Mouse (Mus musculus) limb, embryonic 14.5 days (tissue): ENCODE results near the gene Olfr366. TPM values are rescaled to one million over a fixed set of nuclear protein-coding genes. Genes with fewer than 3 reads are reported as not detected.
"Not testable (repeated sequence)": the region's sequence is repeated elsewhere in the genome, so short reads cannot be mapped to it uniquely, and the experiment has no call there.

Experiments used
- ATAC-seq: fragments of 200-750 bp; cut with Nextera tagmentation; 2 replicates; pipeline ENCODE4 v1.8.0; 2017; ENCODE audit warnings: low read depth, moderate number of reproducible peaks, moderate TSS enrichment; ENCODE audit not compliant: low FRiP score
- DNase-seq: peaks from one replicate; pipeline ENCODE4 v3.0.0-alpha.2; 2015; ENCODE audit warnings: low spot score
- H3K27ac ChIP-seq: fragments of 300-500 bp; sonication (generic); replicated peaks from 2 replicates; pipeline ENCODE4 v1.5.1; 2014; ENCODE audit warnings: low read depth, mild to moderate bottlenecking, low read length, moderate library complexity, mixed read lengths
- H3K27me3 ChIP-seq: fragments of 300-500 bp; sonication (generic); 2 replicates; pipeline ENCODE4 v1.6.1; 2014; ENCODE audit warnings: low read length, mixed read lengths; ENCODE audit not compliant: control insufficient read depth, insufficient read depth
- H3K36me3 ChIP-seq: fragments of 300-500 bp; sonication (generic); 2 replicates; pipeline ENCODE4 v1.6.1; 2014; ENCODE audit warnings: mild to moderate bottlenecking, low read length, moderate library complexity, mixed read lengths; ENCODE audit not compliant: control insufficient read depth, insufficient read depth
- H3K4me1 ChIP-seq: fragments of 300-500 bp; sonication (generic); 2 replicates; pipeline ENCODE4 v1.6.1; 2014; ENCODE audit warnings: antibody characterized with exemption, low read length, mixed read lengths; ENCODE audit not compliant: control insufficient read depth, insufficient read depth
- H3K4me2 ChIP-seq: fragments of 300-500 bp; sonication (generic); replicated peaks from 2 replicates; pipeline ENCODE4 v1.6.1; 2014; ENCODE audit warnings: low read depth, mild to moderate bottlenecking, low read length, moderate library complexity; ENCODE audit not compliant: severe bottlenecking
- H3K4me3 ChIP-seq: fragments of 300-500 bp; sonication (generic); replicated peaks from 2 replicates; pipeline ENCODE4 v1.5.1; 2014; ENCODE audit warnings: low read length
- H3K9ac ChIP-seq: fragments of 300-500 bp; sonication (generic); 2 replicates; pipeline ENCODE4 v1.6.1; 2014; ENCODE audit warnings: mild to moderate bottlenecking, low read depth, low read length, moderate library complexity; ENCODE audit not compliant: severe bottlenecking
- H3K9me3 ChIP-seq: fragments of 300-500 bp; sonication (generic); 2 replicates; pipeline ENCODE4 v1.6.1; 2016; ENCODE audit warnings: low read length; ENCODE audit not compliant: control insufficient read depth
- POLR2A ChIP-seq: fragments of 200-500 bp; IDR thresholded peaks from 2 replicates; pipeline ENCODE4 v1.8.0; 2012; ENCODE audit warnings: inconsistent platforms, mild to moderate bottlenecking, moderate library complexity, borderline replicate concordance; ENCODE audit not compliant: insufficient read depth, insufficient read length; ENCODE audit errors: extremely low read depth
- WGBS: fragments of 180-500 bp; shearing (Covaris S2); extraction: QIAGEN DNeasy Blood & Tissue Kit; methylation state at CpG from one replicate; pipeline ENCODE4 v1.1.7; 2014; 5-methylcytosine and 5-hydroxymethylcytosine counted together
- polyA plus RNA-seq, 2 experiments: library from polyadenylated mRNA; depleted of rRNA in 1 of 2; stranded (reverse) in 1 of 2; unstranded in 1 of 2; fragments of >200 nt; fragmentation: Nextera tagmentation in 1 of 2; extraction: Ambion mirVana in 1 of 2; gene quantifications; 2 replicates each; pipeline versions ENCODE4 v1.2.1 to v1.2.3; 2012 to 2014

Gene Olfr366
- not detected in 2 replicates for polyA plus RNA-seq (2012; rRNA removed)
- not detected in 2 replicates for polyA plus RNA-seq (2014; fragmentation: Nextera tagmentation; extraction: Ambion mirVana)

DNA sequence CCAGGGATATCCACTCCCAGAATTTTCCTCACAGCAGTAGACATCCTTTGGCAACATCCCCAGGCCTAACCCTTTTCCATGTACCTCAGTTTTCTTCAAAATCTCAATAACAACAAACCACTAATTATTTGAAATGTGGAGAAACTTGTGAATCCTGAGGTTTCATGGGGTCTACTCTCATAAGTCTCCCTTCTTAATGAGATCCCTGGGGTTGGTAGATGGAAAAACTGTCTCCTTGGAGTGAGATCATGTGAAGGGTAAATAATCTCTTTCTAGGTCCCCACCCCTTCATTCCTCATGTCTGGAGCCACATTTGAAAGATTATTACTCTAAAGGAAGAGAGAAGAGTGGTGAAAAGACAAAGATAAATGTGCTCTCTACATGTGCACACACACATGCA, at the start of gene Olfr366:
Gene Olfr366 (plus strand): TSS at position 301 of the 400 bp plus-strand sequence.
- Histone ChIP-seq H3K27me3 (no peaks in the 10 kb centered on the region), H3K4me3 (no peak within 1 kb of the TSS), H3K9me3 (no peaks in the 10 kb centered on the region), H3K9ac (no peak within 1 kb of the TSS), H3K36me3 (no peaks in the 10 kb centered on the region), H3K27ac (no peak within 1 kb of the TSS), H3K4me1 (no peaks in the 10 kb centered on the region), H3K4me2 (no peak within 1 kb of the TSS)
- no peak for TF ChIP-seq POLR2A
- DNase-seq (no peak), ATAC-seq (no peak)

DNA sequence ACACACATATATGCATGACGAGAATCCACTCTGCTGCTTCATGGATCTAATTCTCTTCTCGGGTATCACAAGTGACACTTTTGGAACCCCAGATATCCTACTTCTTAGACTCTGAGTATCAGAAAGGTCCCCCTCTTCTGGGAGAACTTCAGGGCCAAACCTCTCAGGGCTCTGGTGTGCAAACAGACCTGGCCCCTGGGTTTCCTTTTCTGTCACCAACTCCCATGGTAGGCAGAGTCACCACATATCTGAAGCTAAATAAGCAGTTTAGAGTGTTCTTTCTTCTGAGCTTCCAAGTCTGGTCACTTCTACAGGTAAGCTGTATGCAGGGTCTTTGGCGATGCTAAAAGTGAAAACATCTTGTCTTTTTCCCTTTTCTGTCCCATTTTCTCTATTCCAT, 23.5 kb upstream of the Olfr366 start, which contains the start of gene Olfr365:
Gene Olfr365 (plus strand): TSS at position 301 of the 400 bp plus-strand sequence.
- Histone ChIP-seq H3K9me3 (no peaks in the 10 kb centered on the region), H3K36me3 (no peaks in the 10 kb centered on the region), H3K4me2 (no peak within 1 kb of the TSS), H3K4me1 (no peaks in the 10 kb centered on the region), H3K27ac (no peak within 1 kb of the TSS), H3K27me3 (no peaks in the 10 kb centered on the region), H3K9ac (no peak within 1 kb of the TSS), H3K4me3 (no peak within 1 kb of the TSS)
- no peak for TF ChIP-seq POLR2A
- WGBS = 85% methylated on average over 3 of the region's 3 CpGs
- ATAC-seq (no peak), DNase-seq (no peak)

DNA sequence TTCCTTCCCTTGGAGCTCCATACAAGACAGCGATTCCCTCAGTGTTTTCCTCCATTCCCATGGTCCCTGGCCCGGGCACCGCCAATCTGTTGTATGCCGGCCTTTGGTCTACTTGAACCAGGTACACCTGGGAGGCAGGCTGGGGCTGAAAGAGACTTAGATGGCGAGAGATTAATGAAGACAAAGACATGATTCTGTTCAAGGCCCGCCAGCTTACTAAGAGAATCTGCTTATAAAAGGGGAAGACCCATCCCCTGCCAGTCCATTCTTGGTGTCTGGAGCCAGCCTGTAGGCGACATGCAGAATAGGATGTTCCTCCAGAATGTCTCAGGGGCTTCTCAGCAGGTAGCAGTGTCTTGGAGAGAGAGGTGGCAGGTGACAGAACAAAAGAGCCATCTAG, 50.4 kb downstream of the Olfr366 start:
- not testable (repeated sequence) for DNase-seq, H3K9ac ChIP-seq, H3K27ac ChIP-seq, ATAC-seq, H3K4me1 ChIP-seq, H3K9me3 ChIP-seq, H3K36me3 ChIP-seq, H3K27me3 ChIP-seq, H3K4me3 ChIP-seq, H3K4me2 ChIP-seq
- 85% methylated on average over 7 of the region's 7 CpGs for WGBS

Other genes with a start within 250 kb of the Olfr366 start
- gene Olfr357, start 217.7 kb upstream of the Olfr366 start, polyA plus RNA-seq (2012; rRNA removed) = not detected in 2 replicates
- gene Olfr357, start 217.7 kb upstream of the Olfr366 start, polyA plus RNA-seq (2014; fragmentation: Nextera tagmentation; extraction: Ambion mirVana) = not detected in 2 replicates
- not detected in 2 replicates for gene Olfr358, start 202.2 kb upstream of the Olfr366 start, polyA plus RNA-seq (2012; rRNA removed)
- not detected in 2 replicates for gene Olfr358, start 202.2 kb upstream of the Olfr366 start, polyA plus RNA-seq (2014; fragmentation: Nextera tagmentation; extraction: Ambion mirVana)
- not detected in 2 replicates for gene Olfr360, start 145.8 kb upstream of the Olfr366 start, polyA plus RNA-seq (2012; rRNA removed)
- not detected in 2 replicates for gene Olfr360, start 145.8 kb upstream of the Olfr366 start, polyA plus RNA-seq (2014; fragmentation: Nextera tagmentation; extraction: Ambion mirVana)
- not detected in 2 replicates for gene Olfr361, start 122.3 kb upstream of the Olfr366 start, polyA plus RNA-seq (2012; rRNA removed)
- not detected in 2 replicates for gene Olfr361, start 122.3 kb upstream of the Olfr366 start, polyA plus RNA-seq (2014; fragmentation: Nextera tagmentation; extraction: Ambion mirVana)
- gene Olfr362, start 93.7 kb upstream of the Olfr366 start, polyA plus RNA-seq (2012; rRNA removed) = not detected in 2 replicates
- gene Olfr362, start 93.7 kb upstream of the Olfr366 start, polyA plus RNA-seq (2014; fragmentation: Nextera tagmentation; extraction: Ambion mirVana) = not detected in 2 replicates
- not detected in 2 replicates for gene Olfr364-ps1, start 72.3 kb upstream of the Olfr366 start, polyA plus RNA-seq (2012; rRNA removed)
- not detected in 2 replicates for gene Olfr364-ps1, start 72.3 kb upstream of the Olfr366 start, polyA plus RNA-seq (2014; fragmentation: Nextera tagmentation; extraction: Ambion mirVana)
- gene Olfr365, start 23.4 kb upstream of the Olfr366 start, polyA plus RNA-seq (2012; rRNA removed) = not detected in 2 replicates
- not detected in 2 replicates for gene Olfr365, start 23.4 kb upstream of the Olfr366 start, polyA plus RNA-seq (2014; fragmentation: Nextera tagmentation; extraction: Ambion mirVana)
- not detected in 2 replicates for gene Olfr368, start 114.9 kb downstream of the Olfr366 start, polyA plus RNA-seq (2012; rRNA removed)
- not detected in 2 replicates for gene Olfr368, start 114.9 kb downstream of the Olfr366 start, polyA plus RNA-seq (2014; fragmentation: Nextera tagmentation; extraction: Ambion mirVana)
- gene Pdcl, start 147.8 kb downstream of the Olfr366 start, polyA plus RNA-seq (2012; rRNA removed) = 25.1 and 26.7 TPM in 2 replicates
- gene Pdcl, start 147.8 kb downstream of the Olfr366 start, polyA plus RNA-seq (2014; fragmentation: Nextera tagmentation; extraction: Ambion mirVana) = 38.6 and 41.0 TPM in 2 replicates
- 15.7 and 15.9 TPM in 2 replicates for gene Rc3h2, start 211.3 kb downstream of the Olfr366 start, polyA plus RNA-seq (2012; rRNA removed)
- 17.0 and 19.7 TPM in 2 replicates for gene Rc3h2, start 211.3 kb downstream of the Olfr366 start, polyA plus RNA-seq (2014; fragmentation: Nextera tagmentation; extraction: Ambion mirVana)
- 9.0 and 9.1 TPM in 2 replicates for gene Zbtb26, start 231.6 kb downstream of the Olfr366 start, polyA plus RNA-seq (2012; rRNA removed)
- 6.6 and 7.8 TPM in 2 replicates for gene Zbtb26, start 231.6 kb downstream of the Olfr366 start, polyA plus RNA-seq (2014; fragmentation: Nextera tagmentation; extraction: Ambion mirVana)
- gene Zbtb6, start 231.6 kb downstream of the Olfr366 start, polyA plus RNA-seq (2012; rRNA removed) = 8.6 and 9.0 TPM in 2 replicates
- gene Zbtb6, start 231.6 kb downstream of the Olfr366 start, polyA plus RNA-seq (2014; fragmentation: Nextera tagmentation; extraction: Ambion mirVana) = 4.0 and 5.1 TPM in 2 replicates
- gene Rabgap1, start 231.7 kb downstream of the Olfr366 start, polyA plus RNA-seq (2012; rRNA removed) = 34.6 and 37.6 TPM in 2 replicates
- gene Rabgap1, start 231.7 kb downstream of the Olfr366 start, polyA plus RNA-seq (2014; fragmentation: Nextera tagmentation; extraction: Ambion mirVana) = 46.4 and 51.7 TPM in 2 replicates